Mouse (Mus musculus): Measurements from ENCODE around the gene Fasl.

The Fasl gene

DNA sequence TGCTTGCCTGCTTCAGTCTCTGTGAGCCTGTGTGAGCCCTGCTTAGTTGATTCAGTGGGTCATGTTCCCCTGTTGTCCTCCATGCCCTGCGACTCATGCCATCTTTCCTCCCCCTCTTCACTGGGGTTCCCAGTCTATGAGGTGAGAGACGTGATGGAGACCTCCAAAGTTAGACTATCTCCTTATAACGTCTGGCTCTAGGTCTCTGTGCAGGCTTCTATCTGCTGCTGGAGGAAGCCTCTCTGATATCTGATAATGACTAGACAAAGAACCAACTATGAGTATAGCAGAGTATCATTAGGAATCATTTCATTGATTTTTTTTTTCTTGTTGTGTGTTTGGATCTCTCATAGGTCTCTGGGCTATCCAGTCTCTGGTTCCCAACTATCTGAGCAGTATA is 31.7 kb downstream of the Fasl start:
- DNase-seq (ENCODE audit: low spot score): no peak

- no peak for DNase-seq (ENCODE audit: low spot score)
Observed at GRCm38 (mm10) chr1:161751311-161751710, 37.0 kb downstream of the Fasl start.

DNA sequence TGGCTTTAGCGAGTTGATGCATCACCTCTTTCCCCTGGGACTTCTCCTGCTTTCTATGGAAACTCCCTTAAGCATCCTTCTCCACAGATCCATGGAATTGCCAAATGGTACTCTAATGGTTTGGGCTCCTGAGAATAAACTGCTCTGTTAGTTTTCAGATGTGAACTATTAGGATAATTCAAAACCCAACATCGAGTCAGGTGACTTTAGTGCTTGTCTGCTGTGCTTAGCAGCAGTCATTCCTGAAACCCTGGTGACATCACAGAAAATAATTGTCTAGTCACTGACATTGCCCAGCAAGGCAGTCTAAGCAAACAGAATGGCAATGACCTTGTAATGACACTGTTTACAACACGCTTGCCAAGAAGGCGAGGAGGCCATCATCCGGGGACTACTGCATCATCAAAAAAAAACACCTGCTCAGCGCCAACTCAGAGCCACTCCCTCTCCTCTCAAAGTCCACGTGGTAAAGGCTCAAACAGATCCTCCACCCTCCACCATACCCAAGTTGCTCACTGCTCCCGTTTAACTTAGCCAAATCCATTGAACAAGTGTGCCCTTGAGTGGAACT is 37.7 kb downstream of the Fasl start:
- DNase-seq (ENCODE audit: low spot score): no peak

- no peak for DNase-seq (ENCODE audit: low spot score)
Observed at GRCm38 (mm10) chr1:161748685-161749084, 39.6 kb downstream of the Fasl start.

DNA sequence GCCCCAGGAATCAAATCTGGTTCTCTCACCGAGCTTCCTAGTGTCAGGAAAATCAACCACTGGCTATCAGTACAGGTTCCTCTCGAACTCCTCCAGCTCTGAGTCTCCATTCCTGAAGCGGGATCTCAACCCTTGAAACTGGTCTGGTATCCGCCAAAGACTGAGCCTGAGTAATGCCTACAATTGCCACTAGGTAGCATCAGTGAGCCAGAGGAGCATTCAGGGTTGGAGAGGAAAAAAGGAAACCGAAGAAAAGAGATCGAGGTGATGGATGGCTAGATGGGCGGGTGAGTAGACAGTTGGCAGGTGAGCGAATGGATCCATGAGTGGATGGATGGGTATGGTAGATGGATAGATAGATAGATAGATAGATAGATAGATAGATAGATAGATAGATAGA is 40.2 kb downstream of the Fasl start:
- peak; percentile 28 for DNase-seq (ENCODE audit: low spot score)

DNA sequence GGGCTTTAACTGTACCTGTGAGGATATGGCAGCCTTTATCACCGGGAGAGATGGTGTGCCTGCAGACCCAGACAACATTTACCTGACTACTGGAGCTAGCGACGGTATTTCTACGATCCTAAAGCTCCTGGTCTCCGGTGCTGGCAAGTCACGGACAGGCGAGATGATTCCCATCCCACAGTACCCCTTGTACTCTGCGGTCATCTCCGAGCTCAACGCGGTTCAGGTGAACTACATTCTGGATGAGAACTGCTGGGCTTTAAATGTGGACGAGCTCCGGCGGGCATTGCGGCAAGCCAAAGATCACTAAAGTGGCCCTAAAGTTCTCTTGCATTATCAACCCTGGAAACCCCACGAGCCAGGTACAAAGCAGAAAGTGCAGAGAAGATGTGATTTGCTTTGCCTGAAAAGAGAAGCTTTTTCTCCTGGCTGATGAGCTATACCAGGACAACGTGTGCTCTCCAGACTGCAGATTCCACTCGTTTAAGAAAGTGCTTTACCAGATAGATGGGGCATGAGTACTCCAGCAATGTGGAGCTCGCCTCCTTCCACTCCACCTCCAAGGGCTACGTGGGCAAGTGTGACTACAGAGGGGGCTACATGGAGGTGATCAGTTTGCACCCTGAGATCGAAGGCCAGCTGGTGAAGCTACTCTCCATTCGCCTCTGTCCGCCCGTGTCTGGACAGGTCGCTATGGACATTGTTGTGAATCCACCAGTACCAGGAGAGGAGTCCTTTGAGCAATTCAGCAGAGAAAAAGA is 41.6 kb downstream of the Fasl start:
- no peak for DNase-seq (ENCODE audit: low spot score)

DNA sequence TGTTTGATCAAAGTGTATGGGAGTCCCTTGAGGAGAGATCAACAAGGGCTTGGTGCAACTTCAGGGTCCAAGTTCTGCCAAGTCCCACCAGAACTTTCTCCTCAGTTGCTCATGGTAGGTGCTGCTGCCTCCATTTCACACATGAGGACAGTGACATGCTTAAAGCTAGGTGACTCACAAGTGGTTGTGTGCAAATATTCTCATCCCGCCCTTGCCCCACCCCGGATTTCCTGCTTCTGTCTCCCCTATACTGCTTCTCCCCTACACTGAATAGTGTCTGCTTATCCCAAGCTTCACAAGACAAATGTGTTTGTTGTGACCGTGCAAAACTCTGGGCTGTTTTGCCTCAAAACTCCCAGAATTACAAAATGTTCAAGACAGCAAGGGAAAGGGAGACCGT is 43.4 kb downstream of the Fasl start:
- no peak for DNase-seq (ENCODE audit: low spot score)

- no peak for DNase-seq (ENCODE audit: low spot score)
Observed at GRCm38 (mm10) chr1:161744209-161744608, 44.1 kb downstream of the Fasl start.

DNA sequence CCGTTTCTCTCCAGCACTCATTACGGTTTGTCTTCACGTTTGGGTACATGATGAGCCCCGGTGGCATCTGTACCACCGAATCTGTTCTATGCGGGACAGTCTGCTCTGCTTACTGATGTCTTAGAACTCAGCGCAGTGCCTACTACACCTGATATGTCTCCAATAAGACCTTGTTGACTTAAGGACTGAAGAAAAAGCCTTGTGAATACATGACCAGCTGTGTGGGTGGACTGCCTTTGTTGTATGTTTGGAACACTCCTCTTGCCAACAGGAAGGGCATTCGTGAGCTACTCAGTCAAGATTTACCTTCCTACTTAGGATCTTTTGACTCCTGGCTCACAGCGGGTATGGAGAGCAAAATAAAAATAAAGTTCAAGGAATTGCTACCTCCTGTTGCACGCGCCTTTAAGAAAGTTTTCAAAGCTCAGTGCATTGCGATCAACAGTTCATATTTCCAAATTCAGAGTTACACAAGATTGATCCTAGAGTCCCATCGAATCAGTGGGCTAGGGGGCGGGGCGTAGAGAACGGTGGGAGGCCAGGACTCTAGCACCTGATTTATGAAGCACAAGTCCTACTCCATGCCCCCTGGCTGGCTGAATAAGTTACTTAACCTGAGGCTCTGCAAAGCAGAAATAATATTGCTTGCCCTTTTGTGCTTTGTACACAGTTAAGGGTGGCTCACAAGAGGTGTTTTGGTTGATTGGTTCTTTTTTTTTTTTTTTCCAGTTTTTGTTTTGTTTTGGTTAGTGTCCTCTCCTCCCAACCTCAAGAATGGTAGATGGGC is 45.6 kb downstream of the Fasl start:
- DNase-seq (ENCODE audit: low spot score): no peak

DNA sequence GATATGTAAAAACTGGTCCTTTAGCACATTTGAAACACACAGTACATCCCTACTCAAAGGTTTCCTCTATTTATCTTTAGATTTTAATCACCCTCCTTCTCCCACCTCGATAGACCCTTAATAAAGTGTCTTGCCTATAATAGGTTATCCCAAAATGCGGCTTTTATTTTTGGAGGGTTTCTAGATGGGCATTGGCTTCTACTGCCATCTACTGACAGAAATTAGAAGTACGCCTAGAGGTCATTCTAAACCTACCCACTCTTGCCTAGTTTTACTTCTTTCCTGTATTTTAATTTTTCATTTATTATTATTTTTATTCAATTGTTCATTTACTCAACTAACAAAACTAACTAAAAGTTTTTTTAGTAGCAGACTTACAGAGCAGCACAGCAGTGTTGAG is 51.4 kb downstream of the Fasl start:
- DNase-seq (ENCODE audit: low spot score): no peak

- no peak for DNase-seq (ENCODE audit: low spot score)
Observed at GRCm38 (mm10) chr1:161736255-161736654, 52.0 kb downstream of the Fasl start.

GRCm38 (mm10) chr1:161735465-161736046 is 52.7 kb downstream of the Fasl start:
- DNase-seq (ENCODE audit: low spot score): no peak

DNA sequence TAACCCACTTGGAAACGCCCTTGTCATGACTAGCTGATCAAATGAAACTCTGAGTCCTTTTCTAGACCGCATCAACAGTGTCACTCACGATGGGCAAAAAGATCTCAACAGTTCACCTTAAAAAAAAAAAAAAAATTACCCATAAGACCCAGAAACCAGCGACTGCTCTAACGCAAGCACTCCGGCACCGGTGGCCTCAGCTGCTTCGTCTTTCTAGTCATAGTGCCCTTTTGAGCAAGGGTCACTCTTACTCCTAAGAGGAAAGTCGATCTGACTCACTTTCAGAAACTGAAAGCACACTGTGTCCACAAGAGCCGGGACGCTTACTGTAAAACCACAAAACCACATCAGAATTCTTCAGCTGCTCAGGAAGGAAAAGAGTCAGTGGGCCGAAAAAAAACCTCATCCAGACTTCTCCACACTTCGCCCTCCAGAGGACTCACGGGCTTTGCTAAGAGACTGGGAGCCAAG is 53.5 kb downstream of the Fasl start:
- DNase-seq (ENCODE audit: low spot score): no peak

DNA sequence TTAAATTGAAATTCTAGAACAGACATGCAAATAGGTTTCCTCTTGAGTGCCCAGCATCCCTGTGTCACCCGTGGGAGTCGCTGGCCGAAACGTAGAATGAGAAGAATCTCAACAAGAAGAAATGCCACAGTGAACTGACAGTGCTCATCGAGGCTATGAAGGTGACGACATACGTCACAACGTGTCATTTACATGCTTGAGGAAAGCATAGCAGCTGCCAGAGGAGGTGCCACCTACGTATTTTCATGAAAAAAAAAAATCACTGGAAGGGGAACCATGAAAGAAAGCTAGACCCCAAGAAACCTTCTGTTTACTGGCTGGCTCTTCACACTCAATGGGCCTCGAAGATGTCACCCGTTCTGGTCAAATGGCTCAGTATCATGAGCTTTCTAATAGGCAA is 54.0 kb downstream of the Fasl start:
- no peak for DNase-seq (ENCODE audit: low spot score)
